Mouse (Mus musculus) hindbrain, embryonic 12.5 days (tissue): ENCODE data around the gene Crtc1. TPM values are rescaled to one million over a fixed set of nuclear protein-coding genes. Genes with fewer than 3 reads are reported as not detected.

ENCODE experiments used
- ATAC-seq: fragments of 200-750 bp; cut with Nextera tagmentation; 2 replicates; pipeline ENCODE4 v1.8.0; 2017; ENCODE audit warnings: moderate TSS enrichment; ENCODE audit not compliant: low FRiP score
- H3K27ac ChIP-seq: fragments of 300-500 bp; sonication (generic); 2 replicates; pipeline ENCODE4 v1.5.1; 2016; ENCODE audit warnings: mild to moderate bottlenecking
- H3K27me3 ChIP-seq: fragments of 300-500 bp; sonication (generic); 2 replicates; pipeline ENCODE4 v1.6.1; 2016; ENCODE audit warnings: mild to moderate bottlenecking
- H3K36me3 ChIP-seq: fragments of 300-500 bp; sonication (generic); 2 replicates; pipeline ENCODE4 v1.6.1; 2016; ENCODE audit warnings: mild to moderate bottlenecking
- H3K4me1 ChIP-seq: fragments of 300-500 bp; sonication (generic); 2 replicates; pipeline ENCODE4 v1.6.1; 2016
- H3K4me2 ChIP-seq: fragments of 300-500 bp; sonication (generic); replicated peaks from 2 replicates; pipeline ENCODE4 v1.6.1; 2016; ENCODE audit warnings: mild to moderate bottlenecking
- H3K4me3 ChIP-seq: fragments of 300-500 bp; sonication (generic); 2 replicates; pipeline ENCODE4 v1.5.1; 2016; ENCODE audit warnings: mild to moderate bottlenecking
- H3K9ac ChIP-seq: fragments of 300-500 bp; sonication (generic); 2 replicates; pipeline ENCODE4 v1.6.1; 2016; ENCODE audit warnings: mild to moderate bottlenecking, moderate library complexity
- H3K9me3 ChIP-seq: fragments of 300-500 bp; sonication (generic); replicated peaks from 2 replicates; pipeline ENCODE4 v1.6.1; 2016; ENCODE audit warnings: mild to moderate bottlenecking
- WGBS: fragments of 180-500 bp; shearing (Covaris S2); methylation state at CpG from one replicate; pipeline ENCODE4 v1.1.7; 2016; 5-methylcytosine and 5-hydroxymethylcytosine counted together
- polyA plus RNA-seq: library from polyadenylated mRNA; unstranded; fragments of >200 nt; fragmentation: Nextera tagmentation; extraction: Ambion mirVana; gene quantifications from 2 replicates; pipeline ENCODE4 v1.2.1, GENCODE M21; 2016

Crtc1 gene
- polyA plus RNA-seq, 1 experiment from 2014 or later, result 24.6 TPM

- Histone ChIP-seq H3K27me3 (no peaks in the 10 kb centered on the region), H3K9ac (0 out of 2 replicates have a peak overlapping the region, but pooled peaks have one; percentile 8), H3K4me1 (no peaks in the 10 kb centered on the region; the same call in 1 of the 2 replicates), H3K27ac (no peak overlapping the region), H3K4me2 (no peak overlapping the region), H3K4me3 (no peak overlapping the region), H3K36me3 (peaks cover 16% of the 10 kb centered on the region), H3K9me3 (no peaks in the 10 kb centered on the region)
- 81% methylated on average over 5 of the region's 5 CpGs for WGBS
- no peak for ATAC-seq
These were observed 43.2 kb downstream of the Crtc1 start for GRCm38 (mm10) chr8:70396184-70396583.

GRCm38 (mm10) chr8:70395649-70396048 lies 43.7 kb downstream of the Crtc1 start:
- no peak for ATAC-seq
- peaks cover 20% of the 10 kb centered on the region for H3K36me3 ChIP-seq
- WGBS, result 79% methylated on average over 5 of the region's 5 CpGs
- H3K27ac ChIP-seq, result 0 out of 2 replicates have a peak overlapping the region, but pooled peaks have one; percentile 12
- H3K9me3 ChIP-seq, result no peaks in the 10 kb centered on the region
- no peaks in the 10 kb centered on the region for H3K27me3 ChIP-seq
- no peak overlapping the region for H3K4me2 ChIP-seq
- H3K4me1 ChIP-seq, result no peaks in the 10 kb centered on the region; the same call in 1 of the 2 replicates
- no peak overlapping the region for H3K4me3 ChIP-seq
- 0 out of 2 replicates have a peak overlapping the region, but pooled peaks have one; percentile 8 for H3K9ac ChIP-seq

GRCm38 (mm10) chr8:70394269-70394998 lies 44.9 kb downstream of the Crtc1 start:
- H3K4me1 ChIP-seq, result no peaks in the 10 kb centered on the region; the same call in 1 of the 2 replicates
- WGBS, result 90% methylated on average over 8 of the region's 8 CpGs

GRCm38 (mm10) chr8:70393087-70393486 lies 46.3 kb downstream of the Crtc1 start:
- no peaks in the 10 kb centered on the region for H3K9me3 ChIP-seq
- H3K27ac ChIP-seq, result no peak overlapping the region
- H3K4me1 ChIP-seq, result no peaks in the 10 kb centered on the region; the same call in 1 of the 2 replicates
- H3K9ac ChIP-seq, result no peak overlapping the region
- no peak overlapping the region for H3K4me3 ChIP-seq
- 85% methylated on average over 5 of the region's 5 CpGs for WGBS
- no peak overlapping the region for H3K4me2 ChIP-seq
- H3K27me3 ChIP-seq, result no peaks in the 10 kb centered on the region
- no peak for ATAC-seq
- peaks cover 33% of the 10 kb centered on the region for H3K36me3 ChIP-seq

More at GRCm38 (mm10) chr8:70394269-70394998, 44.9 kb downstream of the Crtc1 start:
- Histone ChIP-seq H3K9ac (no peak overlapping the region), H3K4me2 (no peak overlapping the region), H3K27me3 (no peaks in the 10 kb centered on the region), H3K27ac (no peak overlapping the region), H3K4me3 (no peak overlapping the region), H3K9me3 (no peaks in the 10 kb centered on the region), H3K36me3 (peaks cover 27% of the 10 kb centered on the region)
- no peak for ATAC-seq

- no peaks in the 10 kb centered on the region for H3K9me3 ChIP-seq
- peaks cover 55% of the 10 kb centered on the region for H3K36me3 ChIP-seq
- no peak overlapping the region for H3K4me3 ChIP-seq
- H3K4me2 ChIP-seq, result no peak overlapping the region
- WGBS, result 93% methylated on average over 2 of the region's 2 CpGs
- H3K4me1 ChIP-seq, result no peaks in the 10 kb centered on the region
- no peak overlapping the region for H3K27ac ChIP-seq
- no peak for ATAC-seq
- no peaks in the 10 kb centered on the region for H3K27me3 ChIP-seq
- H3K9ac ChIP-seq, result no peak overlapping the region
These were observed 49.7 kb downstream of the Crtc1 start for GRCm38 (mm10) chr8:70389678-70390077.

- H3K27me3 ChIP-seq, result peaks cover 28% of the 10 kb centered on the region
- WGBS, result 46% methylated on average over 3 of the region's 3 CpGs
- peak; percentile 38; the same call in 1 of the 2 replicates for ATAC-seq
- no peaks in the 10 kb centered on the region for H3K4me1 ChIP-seq
- H3K4me3 ChIP-seq, result no peak overlapping the region
- peaks cover 33% of the 10 kb centered on the region for H3K36me3 ChIP-seq
- H3K9me3 ChIP-seq, result no peaks in the 10 kb centered on the region
- no peak overlapping the region for H3K9ac ChIP-seq
- no peak overlapping the region for H3K4me2 ChIP-seq
- H3K27ac ChIP-seq, result no peak overlapping the region
These were observed 56.1 kb downstream of the Crtc1 start for GRCm38 (mm10) chr8:70383287-70383686.

GRCm38 (mm10) chr8:70380069-70380468 lies 59.3 kb downstream of the Crtc1 start:
- no peak for ATAC-seq
- Histone ChIP-seq H3K4me2 (no peak overlapping the region), H3K4me1 (peaks cover 13% of the 10 kb centered on the region), H3K36me3 (peaks cover 3% of the 10 kb centered on the region), H3K9ac (no peak overlapping the region), H3K27me3 (peaks cover 60% of the 10 kb centered on the region), H3K27ac (no peak overlapping the region), H3K9me3 (no peaks in the 10 kb centered on the region), H3K4me3 (no peak overlapping the region)
- 88% methylated on average over 12 of the region's 12 CpGs for WGBS

- Histone ChIP-seq H3K4me3 (no peak overlapping the region), H3K36me3 (no peaks in the 10 kb centered on the region), H3K4me2 (no peak overlapping the region), H3K27me3 (peaks cover 86% of the 10 kb centered on the region), H3K27ac (no peak overlapping the region), H3K9ac (no peak overlapping the region), H3K4me1 (peaks cover 30% of the 10 kb centered on the region), H3K9me3 (no peaks in the 10 kb centered on the region)
- no peak for ATAC-seq
- 18% methylated on average over 15 of the region's 15 CpGs for WGBS
These were observed 62.3 kb downstream of the Crtc1 start for GRCm38 (mm10) chr8:70377049-70377448.

- no peak overlapping the region for H3K4me3 ChIP-seq
- no peaks in the 10 kb centered on the region for H3K36me3 ChIP-seq
- no peak overlapping the region; the same call in 1 of the 2 replicates for H3K4me2 ChIP-seq
- WGBS, result 7% methylated on average over 37 of the region's 37 CpGs
- H3K4me1 ChIP-seq, result peaks cover 30% of the 10 kb centered on the region
- H3K27ac ChIP-seq, result no peak overlapping the region
- H3K27me3 ChIP-seq, result peaks cover 92% of the 10 kb centered on the region
- H3K9ac ChIP-seq, result 0 out of 2 replicates have a peak overlapping the region, but pooled peaks have one; percentile 23
- no peak for ATAC-seq
- no peaks in the 10 kb centered on the region for H3K9me3 ChIP-seq
These were observed 63.1 kb downstream of the Crtc1 start for GRCm38 (mm10) chr8:70376275-70376741.

- peak overlapping the region; percentile 36 for H3K4me3 ChIP-seq
- H3K27ac ChIP-seq, result no peak overlapping the region
- no peaks in the 10 kb centered on the region for H3K9me3 ChIP-seq
- H3K9ac ChIP-seq, result no peak overlapping the region
- 0 out of 2 replicates have a peak, but pooled peaks have one; percentile 1 for ATAC-seq
- H3K36me3 ChIP-seq, result no peaks in the 10 kb centered on the region
- H3K4me1 ChIP-seq, result peaks cover 30% of the 10 kb centered on the region
- H3K27me3 ChIP-seq, result peaks cover 94% of the 10 kb centered on the region
- no peak overlapping the region for H3K4me2 ChIP-seq
- 8% methylated on average over 35 of the region's 35 CpGs for WGBS
These were observed 64.0 kb downstream of the Crtc1 start for GRCm38 (mm10) chr8:70375212-70375859.

GRCm38 (mm10) chr8:70374318-70374927 lies 65.0 kb downstream of the Crtc1 start:
- 1% methylated on average over 53 of the region's 53 CpGs for WGBS
- peak; percentile 66 for ATAC-seq
- Histone ChIP-seq H3K4me2 (peak overlapping the region; percentile 51), H3K27ac (no peak overlapping the region), H3K27me3 (peaks cover 90% of the 10 kb centered on the region), H3K4me1 (peaks cover 30% of the 10 kb centered on the region), H3K9ac (no peak overlapping the region; the same call in 1 of the 2 replicates), H3K9me3 (no peaks in the 10 kb centered on the region), H3K36me3 (no peaks in the 10 kb centered on the region), H3K4me3 (peak overlapping the region; percentile 36)
